Mouse (Mus musculus) thymus, adult 2 months (tissue): ENCODE measurements around the gene Scube2.

Source experiments
- CTCF ChIP-seq: fragments of 200-500 bp; IDR thresholded peaks from 2 replicates; pipeline ENCODE4 v1.5.1; 2012; ENCODE audit warnings: mild to moderate bottlenecking, control low read depth, low read length, moderate library complexity, borderline replicate concordance; ENCODE audit not compliant: control insufficient read depth, poor library complexity, insufficient read depth; ENCODE audit errors: extremely low read depth
- POLR2A ChIP-seq: fragments of 200-500 bp; IDR thresholded peaks from 2 replicates; pipeline ENCODE4 v1.6.1; 2012; ENCODE audit warnings: mild to moderate bottlenecking, low read length, control low read depth, moderate library complexity; ENCODE audit not compliant: control insufficient read depth, poor library complexity, insufficient read depth; ENCODE audit errors: extremely low read depth

DNA sequence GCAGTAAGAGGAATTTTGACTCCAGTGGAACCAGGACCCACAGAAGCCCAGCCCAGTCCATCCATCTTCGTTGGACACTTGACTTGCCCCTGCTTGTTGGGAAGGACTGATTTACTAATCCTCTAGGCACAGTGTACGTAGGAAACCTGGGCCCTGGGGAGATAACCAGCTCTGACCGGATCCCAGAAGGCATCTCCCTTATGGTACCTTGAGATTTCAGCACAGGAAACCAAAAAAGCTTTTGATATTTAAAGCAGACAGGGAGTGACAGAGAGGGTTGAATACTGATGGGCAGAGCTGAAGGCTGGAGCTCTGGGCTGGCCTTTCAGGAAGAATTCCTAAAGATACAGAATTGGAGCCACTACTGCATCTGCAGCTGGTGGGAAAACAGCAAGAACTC is 10.1 kb upstream of the Scube2 start:
- TF ChIP-seq POLR2A (no peak), CTCF (no peak)
